Mouse (Mus musculus): ENCODE measurements at regions not wholly inside any gene's neighbourhood (a gene's known extent, or its start where the extent isn't known, plus 50 kb on each side); places are given as distances from the start of the nearest gene placed in this dataset.
"Not testable (repeated sequence)": the region's sequence is repeated elsewhere in the genome, so short reads cannot be mapped to it uniquely, and the experiment has no call there.

- WGBS = 84% methylated on average over 1 of the region's 1 CpGs
- no peaks in the 10 kb centered on the region for H3K36me3 ChIP-seq
- no peaks in the 10 kb centered on the region for H3K9me3 ChIP-seq
- no peak overlapping the region for H3K4me3 ChIP-seq
- no peaks in the 10 kb centered on the region for H3K4me1 ChIP-seq (replicated peaks)
- no peak for ATAC-seq (ENCODE audit: low FRiP score)
- no peak overlapping the region for H3K9ac ChIP-seq
- H3K27ac ChIP-seq = no peak overlapping the region
- no peak overlapping the region for H3K4me2 ChIP-seq
- no peaks in the 10 kb centered on the region for H3K27me3 ChIP-seq
Measured at GRCm38 (mm10) chr9:86099325-86099724, 257.1 kb downstream of the Tpbg start.

GRCm38 (mm10) chr9:86101360-86102086 is 259.3 kb downstream of the Tpbg start:
- H3K9ac ChIP-seq = no peak overlapping the region
- H3K27me3 ChIP-seq = no peaks in the 10 kb centered on the region
- H3K36me3 ChIP-seq = no peaks in the 10 kb centered on the region
- ATAC-seq (ENCODE audit: low FRiP score) = no peak
- H3K27ac ChIP-seq = no peak overlapping the region
- H3K9me3 ChIP-seq = no peaks in the 10 kb centered on the region
- no peak overlapping the region for H3K4me3 ChIP-seq
- no peaks in the 10 kb centered on the region for H3K4me1 ChIP-seq (replicated peaks)
- WGBS = 79% methylated on average over 8 of the region's 8 CpGs
- H3K4me2 ChIP-seq = no peak overlapping the region

DNA sequence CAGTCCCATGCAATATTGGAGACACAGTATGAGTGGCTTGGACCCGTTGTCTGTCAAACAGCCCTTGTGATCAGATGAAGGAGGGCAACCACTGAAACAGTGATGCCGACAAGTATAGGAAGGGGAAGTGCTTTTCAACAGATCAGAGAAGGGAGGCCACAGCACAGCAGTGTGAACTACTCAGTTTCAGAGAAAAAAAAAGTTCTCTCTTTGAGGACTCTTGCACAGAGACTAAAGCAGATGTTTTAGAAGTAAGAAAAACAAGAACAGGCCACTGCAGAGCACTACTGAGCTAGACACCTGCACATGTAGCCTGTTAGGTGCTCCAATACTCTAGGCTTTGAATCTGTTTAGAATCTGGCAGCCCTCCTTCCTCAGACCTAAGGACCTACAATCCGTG is 261.4 kb downstream of the Tpbg start:
- no peaks in the 10 kb centered on the region for H3K27me3 ChIP-seq
- H3K9me3 ChIP-seq = no peaks in the 10 kb centered on the region
- H3K36me3 ChIP-seq = no peaks in the 10 kb centered on the region
- 84% methylated on average over 3 of the region's 3 CpGs for WGBS
- no peak for ATAC-seq (ENCODE audit: low FRiP score)
- no peak overlapping the region for H3K4me3 ChIP-seq
- no peak overlapping the region for H3K4me2 ChIP-seq
- no peak overlapping the region for H3K27ac ChIP-seq
- H3K4me1 ChIP-seq (replicated peaks) = no peaks in the 10 kb centered on the region
- no peak overlapping the region for H3K9ac ChIP-seq

DNA sequence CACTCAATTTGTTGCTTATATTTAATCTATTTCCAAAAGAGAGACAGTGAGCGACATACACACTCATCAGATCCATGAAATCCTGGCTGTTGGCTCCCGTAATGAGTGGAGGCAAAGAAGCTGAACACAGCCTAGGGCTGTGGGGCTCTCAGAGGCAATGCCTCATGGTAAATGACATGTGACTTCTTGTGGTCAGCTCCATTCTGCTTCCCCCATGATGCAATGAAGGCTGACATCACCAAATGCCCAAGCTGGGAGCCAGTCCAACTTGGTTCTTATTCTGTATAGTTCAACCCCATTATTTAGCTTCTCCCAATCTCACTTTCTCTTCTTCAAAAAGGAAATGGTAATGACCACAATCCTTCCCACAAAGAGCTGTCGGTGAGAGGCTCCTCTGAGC is 262.5 kb downstream of the Tpbg start:
- Histone ChIP-seq H3K9me3 (no peaks in the 10 kb centered on the region), H3K9ac (no peak overlapping the region), H3K4me2 (no peak overlapping the region), H3K36me3 (no peaks in the 10 kb centered on the region), H3K27ac (no peak overlapping the region), H3K27me3 (no peaks in the 10 kb centered on the region), H3K4me1 (replicated peaks) (no peaks in the 10 kb centered on the region), H3K4me3 (no peak overlapping the region)
- WGBS = 88% methylated on average over 3 of the region's 3 CpGs
- no peak for ATAC-seq (ENCODE audit: low FRiP score)

DNA sequence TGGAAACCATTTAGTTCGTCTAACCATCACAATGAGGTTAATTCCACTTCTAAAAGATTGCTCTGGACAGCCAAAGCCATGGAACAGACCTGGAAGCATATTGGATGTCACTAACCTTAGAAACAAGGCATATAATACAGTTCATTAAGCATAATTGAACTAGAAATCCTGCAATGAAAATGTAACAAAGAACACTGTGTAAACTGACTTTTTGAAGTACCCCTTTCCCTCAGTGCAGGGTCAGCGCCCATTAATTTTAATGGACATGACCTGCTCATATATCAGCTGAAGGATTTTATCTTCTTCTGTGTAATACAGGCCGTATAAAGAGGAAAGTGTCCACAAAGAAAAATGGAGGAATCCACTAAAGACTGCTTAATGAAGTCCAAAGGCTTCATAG is 263.7 kb downstream of the Tpbg start:
- H3K27me3 ChIP-seq = no peaks in the 10 kb centered on the region
- H3K4me2 ChIP-seq = no peak overlapping the region
- ATAC-seq (ENCODE audit: low FRiP score) = no peak
- 73% methylated on average over 3 of the region's 3 CpGs for WGBS
- H3K9me3 ChIP-seq = no peaks in the 10 kb centered on the region
- H3K27ac ChIP-seq = no peak overlapping the region
- no peaks in the 10 kb centered on the region for H3K4me1 ChIP-seq (replicated peaks)
- H3K9ac ChIP-seq = no peak overlapping the region
- H3K4me3 ChIP-seq = no peak overlapping the region
- no peaks in the 10 kb centered on the region for H3K36me3 ChIP-seq

DNA sequence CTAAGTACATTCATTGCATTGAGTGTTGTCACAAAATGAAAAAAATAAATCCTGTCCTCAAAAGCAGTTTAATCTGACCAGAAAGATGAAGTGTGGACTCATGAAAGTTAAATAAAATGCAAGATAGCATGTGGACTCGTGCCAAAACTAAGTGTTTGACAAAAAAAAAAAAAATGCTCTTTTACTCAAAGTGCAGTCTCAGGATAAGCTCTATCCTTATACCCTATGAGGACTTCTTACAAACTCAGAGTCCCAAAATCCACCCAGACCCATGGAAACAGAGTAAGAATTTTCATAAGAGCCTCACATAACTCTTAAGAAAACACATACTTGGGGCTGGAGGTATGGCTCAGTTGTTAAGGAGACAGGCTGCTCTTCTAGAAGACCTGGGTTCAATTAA is 267.7 kb downstream of the Tpbg start:
- Histone ChIP-seq H3K27me3 (no peaks in the 10 kb centered on the region), H3K27ac (no peak overlapping the region), H3K9me3 (no peaks in the 10 kb centered on the region), H3K4me2 (no peak overlapping the region), H3K36me3 (no peaks in the 10 kb centered on the region), H3K9ac (no peak overlapping the region), H3K4me1 (replicated peaks) (no peaks in the 10 kb centered on the region), H3K4me3 (no peak overlapping the region)
- WGBS = 69% methylated on average over 1 of the region's 1 CpGs
- ATAC-seq (ENCODE audit: low FRiP score) = no peak

DNA sequence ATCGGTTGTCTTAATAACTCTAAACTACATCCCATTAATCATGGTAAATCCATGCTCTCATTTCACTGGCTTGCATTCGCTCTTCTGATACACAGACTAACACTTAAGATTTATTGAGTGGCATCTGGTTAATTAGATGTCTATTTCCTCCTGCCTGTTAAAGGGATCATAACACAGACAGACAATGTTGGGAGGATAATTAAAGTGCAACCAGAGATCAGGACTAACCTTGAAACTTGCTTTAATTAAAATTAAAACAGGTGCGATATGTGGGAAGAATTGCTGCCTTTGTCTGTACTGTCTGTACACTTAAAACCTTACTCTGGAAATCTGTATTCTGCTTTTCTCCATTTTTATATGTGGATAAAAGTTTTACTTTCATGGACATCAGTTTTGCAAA is 277.2 kb downstream of the Tpbg start:
- no peak for ATAC-seq (ENCODE audit: low FRiP score)

DNA sequence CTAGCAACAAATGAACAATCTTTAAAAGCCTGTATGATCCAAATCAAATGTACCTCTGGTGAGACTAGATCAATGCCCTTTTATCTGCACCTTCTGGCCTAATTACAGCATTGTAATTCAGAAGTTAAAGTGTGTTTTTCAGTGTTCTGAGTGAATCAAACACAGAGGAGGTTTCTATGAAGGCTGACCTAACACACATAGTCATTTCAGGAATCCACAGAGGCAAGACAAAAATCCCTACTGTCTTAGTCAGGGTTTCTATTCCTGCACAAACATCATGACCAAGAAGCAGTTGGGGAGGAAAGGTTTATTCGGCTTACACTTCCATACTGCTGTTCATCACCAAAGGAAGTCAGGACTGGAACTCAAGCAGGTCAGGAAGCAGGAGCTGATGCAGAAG is 293.4 kb downstream of the Tpbg start:
- not testable (repeated sequence) for H3K36me3 ChIP-seq; H3K9ac ChIP-seq; H3K27me3 ChIP-seq; ATAC-seq (ENCODE audit: low FRiP score); H3K9me3 ChIP-seq; H3K4me2 ChIP-seq; H3K4me3 ChIP-seq; H3K4me1 ChIP-seq (replicated peaks); H3K27ac ChIP-seq
- 92% methylated on average over 1 of the region's 1 CpGs for WGBS

More for the DNA sequence above, 277.2 kb downstream of the Tpbg start:
- Histone ChIP-seq H3K27me3 (no peaks in the 10 kb centered on the region), H3K4me2 (no peak overlapping the region), H3K4me3 (no peak overlapping the region), H3K36me3 (no peaks in the 10 kb centered on the region), H3K27ac (no peak overlapping the region), H3K9ac (no peak overlapping the region), H3K4me1 (replicated peaks) (no peaks in the 10 kb centered on the region), H3K9me3 (no peaks in the 10 kb centered on the region)
- 85% methylated on average over 3 of the region's 3 CpGs for WGBS

DNA sequence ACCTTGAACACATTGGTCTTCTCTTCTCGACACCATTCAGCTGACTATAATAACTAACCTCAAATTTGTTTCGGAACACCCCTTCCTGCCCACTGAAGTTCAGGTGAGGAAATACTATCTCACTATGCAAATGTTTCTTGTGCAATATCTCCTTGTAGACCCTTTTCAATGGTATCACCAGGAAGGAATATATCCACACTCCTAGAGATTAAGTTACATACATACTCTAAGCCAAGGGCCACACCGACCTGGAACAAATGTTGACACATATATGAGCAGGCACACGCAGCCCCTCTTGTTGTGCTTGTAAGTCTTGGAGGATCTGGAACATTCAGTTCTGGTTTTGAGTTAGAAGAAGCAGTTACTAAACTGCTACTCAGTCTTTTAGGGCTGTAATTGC is 303.7 kb downstream of the Tpbg start:
- Histone ChIP-seq H3K4me2 (no peak overlapping the region), H3K9ac (no peak overlapping the region), H3K27ac (no peak overlapping the region), H3K4me3 (no peak overlapping the region), H3K27me3 (no peaks in the 10 kb centered on the region), H3K36me3 (no peaks in the 10 kb centered on the region), H3K4me1 (replicated peaks) (no peaks in the 10 kb centered on the region), H3K9me3 (no peaks in the 10 kb centered on the region)
- no peak for ATAC-seq (ENCODE audit: low FRiP score)
- WGBS = 91% methylated on average over 4 of the region's 4 CpGs

DNA sequence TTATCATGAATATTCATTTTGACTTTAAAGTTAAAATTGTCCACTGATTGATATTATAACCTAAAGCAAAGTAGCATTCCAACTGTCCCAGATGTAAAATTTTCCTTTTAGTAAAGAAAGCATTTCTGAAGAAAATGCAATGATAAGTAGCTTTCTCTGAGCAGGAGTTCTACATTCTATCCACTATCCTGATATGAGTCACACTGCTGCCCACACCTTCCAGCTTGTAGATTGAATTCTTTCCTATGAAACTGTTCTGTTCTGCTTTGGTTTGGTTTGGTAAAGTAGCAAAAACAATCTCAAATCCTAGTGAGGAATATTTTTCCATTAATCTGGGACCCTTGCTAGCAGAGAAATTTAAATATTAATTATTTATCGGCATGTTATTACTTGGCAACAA is 304.4 kb downstream of the Ube2cbp start:
- Histone ChIP-seq H3K36me3 (no peaks in the 10 kb centered on the region), H3K9me3 (no peaks in the 10 kb centered on the region), H3K4me1 (replicated peaks) (no peaks in the 10 kb centered on the region), H3K27me3 (no peaks in the 10 kb centered on the region), H3K4me3 (no peak overlapping the region), H3K4me2 (no peak overlapping the region), H3K27ac (no peak overlapping the region), H3K9ac (no peak overlapping the region)
- WGBS = 100% methylated on average over 1 of the region's 1 CpGs
- ATAC-seq (ENCODE audit: low FRiP score) = no peak

- no peaks in the 10 kb centered on the region for H3K36me3 ChIP-seq
- 54% methylated on average over 3 of the region's 3 CpGs for WGBS
- H3K4me3 ChIP-seq = no peak overlapping the region
- H3K9me3 ChIP-seq = no peaks in the 10 kb centered on the region
- no peak overlapping the region for H3K9ac ChIP-seq
- no peak for ATAC-seq (ENCODE audit: low FRiP score)
- H3K4me1 ChIP-seq (replicated peaks) = 0 out of 2 replicates have a peak, but pooled peaks cover 4% of the 10 kb centered on the region
- H3K27me3 ChIP-seq = no peaks in the 10 kb centered on the region
- H3K27ac ChIP-seq = no peak overlapping the region
- H3K4me2 ChIP-seq = no peak overlapping the region
Measured at GRCm38 (mm10) chr9:86166362-86167067, 298.2 kb downstream of the Ube2cbp start.

DNA sequence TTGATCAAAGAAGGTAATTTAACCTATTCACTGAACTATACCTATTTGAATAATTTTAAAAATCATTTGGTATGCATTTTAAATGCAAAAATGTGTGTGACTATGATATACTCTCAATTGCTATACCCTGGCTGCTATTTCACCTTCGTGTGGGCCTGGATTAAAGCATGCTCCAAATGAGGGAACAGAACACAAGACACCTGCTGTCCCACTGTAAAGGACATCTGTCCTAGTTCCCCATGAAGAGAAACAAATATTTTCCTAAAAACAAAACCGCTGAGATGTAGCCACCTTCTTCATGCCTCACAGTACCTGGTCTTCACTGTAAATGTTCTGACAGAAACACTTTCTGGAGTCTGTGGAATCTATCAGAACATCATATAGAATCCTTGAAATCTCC is 294.0 kb downstream of the Ube2cbp start:
- H3K36me3 ChIP-seq = no peaks in the 10 kb centered on the region
- H3K9me3 ChIP-seq = no peaks in the 10 kb centered on the region
- H3K4me1 ChIP-seq (replicated peaks) = 0 out of 2 replicates have a peak, but pooled peaks cover 4% of the 10 kb centered on the region
- no peaks in the 10 kb centered on the region for H3K27me3 ChIP-seq
- no peak overlapping the region for H3K4me3 ChIP-seq
- H3K9ac ChIP-seq = no peak overlapping the region
- ATAC-seq (ENCODE audit: low FRiP score) = no peak
- H3K27ac ChIP-seq = no peak overlapping the region
- WGBS = 90% methylated on average over 2 of the region's 2 CpGs
- no peak overlapping the region for H3K4me2 ChIP-seq
